ENCODE assay signal across 22 mouse cellular contexts in genomic region chr8:111883615-111884014, GRCm38 (mm10). TPM values are rescaled to one million over a fixed set of nuclear protein-coding genes. Genes with fewer than 3 reads are reported as not detected.
"Had no signal": no experiment of that assay in that cellular context is flagged by ENCODE, and none has a peak within 500 bp of the region (broad histone marks: within the 10 kb centered on the region; RNA-seq: fewer than 3 reads in every experiment).

No protein-coding gene starts in this region.

- H3K4me2 ChIP-seq: limb, embryonic 13.5 days; liver, embryonic 12.5 days; liver, embryonic 15.5 days; midbrain, embryonic 12.5 days; midbrain, embryonic 15.5 days; neural tube, embryonic 13.5 days had no signal

- H3K9me3 ChIP-seq: limb, embryonic 10.5 days; limb, embryonic 13.5 days; liver, embryonic 12.5 days; liver, embryonic 15.5 days; midbrain, embryonic 12.5 days; midbrain, embryonic 15.5 days; neural tube, embryonic 13.5 days had no signal

- H3K4me1 ChIP-seq: limb, embryonic 10.5 days; midbrain, embryonic 12.5 days; midbrain, embryonic 15.5 days had no signal

- H3K4me3 ChIP-seq: layer of hippocampus, adult 2 months; limb, embryonic 10.5 days; limb, embryonic 13.5 days; liver, embryonic 12.5 days; liver, embryonic 15.5 days; midbrain, embryonic 12.5 days; midbrain, embryonic 15.5 days; neural tube, embryonic 13.5 days had no signal

- H3K9ac ChIP-seq: limb, embryonic 13.5 days; liver, embryonic 12.5 days; liver, embryonic 15.5 days; midbrain, embryonic 12.5 days; midbrain, embryonic 15.5 days; neural tube, embryonic 13.5 days had no signal

- ATAC-seq: hindbrain, embryonic 16.5 days; intestine, postnatal 0 days; liver, embryonic 12.5 days; midbrain, embryonic 15.5 days had no signal

- DNase-seq: kidney, adult 2 months; kidney, postnatal 25 days; layer of hippocampus, adult 9-11 months; liver; retina, postnatal 1 day; right cerebral cortex, postnatal 25 days; thymus, postnatal 25 days had no signal

- H3K36me3 ChIP-seq: limb, embryonic 10.5 days; limb, embryonic 13.5 days; liver, embryonic 12.5 days; liver, embryonic 15.5 days; midbrain, embryonic 12.5 days; midbrain, embryonic 15.5 days; neural tube, embryonic 13.5 days had no signal

- H3K27ac ChIP-seq: kidney, postnatal 0 days; layer of hippocampus, adult 2 months; limb, embryonic 10.5 days; limb, embryonic 13.5 days; liver, embryonic 12.5 days; liver, embryonic 15.5 days; macrophage; midbrain, embryonic 12.5 days; midbrain, embryonic 15.5 days; neural tube, embryonic 13.5 days had no signal

RNA-seq across cellular contexts. Expression of gene Chst5, which starts 26.6 kb away (rescaled TPM):
- total RNA-seq: megakaryocyte, adult 5-6 weeks; neutrophil, adult 5-6 weeks had no signal
- polyA plus RNA-seq: macrophage; spleen, adult 2 months had no signal

RNA-seq across cellular contexts. Expression of gene Tmem231, which starts 50.1 kb away (rescaled TPM):
- total RNA-seq: megakaryocyte, adult 5-6 weeks had no signal
